Mouse (Mus musculus) limb, embryonic 15.5 days (tissue): ENCODE results near the gene Dach1. TPM values are rescaled to one million over a fixed set of nuclear protein-coding genes. Genes with fewer than 3 reads are reported as not detected.

Experiments used
- ATAC-seq: fragments of 200-750 bp; cut with Nextera tagmentation; 2 replicates; pipeline ENCODE4 v1.8.0; 2017; ENCODE audit warnings: low read depth, moderate TSS enrichment; ENCODE audit not compliant: insufficient number of reproducible peaks, low FRiP score, low TSS enrichment
- H3K27ac ChIP-seq: fragments of 300-500 bp; sonication (generic); 2 replicates; pipeline ENCODE4 v1.5.1; 2015; ENCODE audit warnings: moderate library complexity, mild to moderate bottlenecking, inconsistent platforms
- H3K27me3 ChIP-seq: fragments of 300-500 bp; sonication (generic); 2 replicates; pipeline ENCODE4 v1.6.1; 2015; ENCODE audit warnings: inconsistent platforms
- H3K36me3 ChIP-seq: fragments of 300-500 bp; sonication (generic); 2 replicates; pipeline ENCODE4 v1.6.1; 2015; ENCODE audit warnings: inconsistent platforms
- H3K4me1 ChIP-seq: fragments of 300-500 bp; sonication (generic); 2 replicates; pipeline ENCODE4 v1.6.1; 2015; ENCODE audit warnings: inconsistent platforms
- H3K4me2 ChIP-seq: fragments of 300-500 bp; sonication (generic); 2 replicates; pipeline ENCODE4 v1.6.1; 2015; ENCODE audit warnings: mild to moderate bottlenecking, inconsistent platforms
- H3K4me3 ChIP-seq: fragments of 300-500 bp; sonication (generic); 2 replicates; pipeline ENCODE4 v1.5.1; 2015; ENCODE audit warnings: mild to moderate bottlenecking, inconsistent platforms
- H3K9ac ChIP-seq: fragments of 300-500 bp; sonication (generic); 2 replicates; pipeline ENCODE4 v1.6.1; 2015; ENCODE audit warnings: inconsistent platforms
- H3K9me3 ChIP-seq: fragments of 300-500 bp; sonication (generic); 2 replicates; pipeline ENCODE4 v1.6.1; 2016; ENCODE audit warnings: inconsistent platforms
- WGBS: fragments of 180-500 bp; shearing (Covaris S2); methylation state at CpG from one replicate; pipeline ENCODE4 v1.1.7; 2015; 5-methylcytosine and 5-hydroxymethylcytosine counted together
- polyA plus RNA-seq: library from polyadenylated mRNA; unstranded; fragments of >200 nt; fragmentation: Nextera tagmentation; extraction: Ambion mirVana; gene quantifications from 2 replicates; pipeline ENCODE4 v1.2.1, GENCODE M21; 2015

Dach1 gene
- polyA plus RNA-seq, 1 experiment from 2014 or later: 4.5 TPM

GRCm38 (mm10) chr14:98002021-98002680 is 167.4 kb downstream of the Dach1 start:
- 53% methylated on average over 1 of the region's 1 CpGs for WGBS
- Histone ChIP-seq H3K4me3 (no peak overlapping the region), H3K27me3 (no peaks in the 10 kb centered on the region), H3K36me3 (no peaks in the 10 kb centered on the region), H3K9me3 (no peaks in the 10 kb centered on the region), H3K4me2 (no peak overlapping the region), H3K9ac (no peak overlapping the region), H3K27ac (no peak overlapping the region), H3K4me1 (no peaks in the 10 kb centered on the region)
- ATAC-seq: no peak

GRCm38 (mm10) chr14:97998584-97998983 is 171.0 kb downstream of the Dach1 start:
- no peak overlapping the region for H3K4me2 ChIP-seq

GRCm38 (mm10) chr14:97983251-97983650 is 186.3 kb downstream of the Dach1 start:
- Histone ChIP-seq H3K4me3 (no peak overlapping the region), H3K9ac (no peak overlapping the region), H3K4me2 (no peak overlapping the region), H3K36me3 (no peaks in the 10 kb centered on the region), H3K4me1 (no peaks in the 10 kb centered on the region), H3K27ac (no peak overlapping the region), H3K9me3 (no peaks in the 10 kb centered on the region), H3K27me3 (no peaks in the 10 kb centered on the region)
- no peak for ATAC-seq
- 70% methylated on average over 3 of the region's 3 CpGs for WGBS

More at GRCm38 (mm10) chr14:97998584-97998983, 171.0 kb downstream of the Dach1 start:
- H3K4me1 ChIP-seq: no peaks in the 10 kb centered on the region
- ATAC-seq: no peak
- no peak overlapping the region for H3K9ac ChIP-seq
- H3K4me3 ChIP-seq: no peak overlapping the region
- H3K27ac ChIP-seq: no peak overlapping the region
- H3K36me3 ChIP-seq: no peaks in the 10 kb centered on the region
- H3K27me3 ChIP-seq: no peaks in the 10 kb centered on the region
- H3K9me3 ChIP-seq: no peaks in the 10 kb centered on the region

GRCm38 (mm10) chr14:97982676-97983075 is 186.9 kb downstream of the Dach1 start:
- no peaks in the 10 kb centered on the region for H3K9me3 ChIP-seq
- H3K27ac ChIP-seq: no peak overlapping the region
- no peaks in the 10 kb centered on the region for H3K4me1 ChIP-seq
- no peak for ATAC-seq
- no peaks in the 10 kb centered on the region for H3K36me3 ChIP-seq
- no peak overlapping the region for H3K4me2 ChIP-seq
- WGBS: 36% methylated on average over 6 of the region's 6 CpGs
- no peak overlapping the region for H3K4me3 ChIP-seq
- H3K9ac ChIP-seq: no peak overlapping the region
- no peaks in the 10 kb centered on the region for H3K27me3 ChIP-seq

GRCm38 (mm10) chr14:97980879-97981278 is 188.7 kb downstream of the Dach1 start:
- Histone ChIP-seq H3K4me1 (no peaks in the 10 kb centered on the region), H3K27me3 (no peaks in the 10 kb centered on the region), H3K4me2 (no peak overlapping the region), H3K36me3 (no peaks in the 10 kb centered on the region), H3K4me3 (no peak overlapping the region), H3K9ac (no peak overlapping the region), H3K9me3 (no peaks in the 10 kb centered on the region), H3K27ac (no peak overlapping the region)
- no peak for ATAC-seq
- 23% methylated on average over 4 of the region's 4 CpGs for WGBS

GRCm38 (mm10) chr14:97976091-97976490 is 193.5 kb downstream of the Dach1 start:
- no peaks in the 10 kb centered on the region for H3K4me1 ChIP-seq
- 11% methylated on average over 1 of the region's 1 CpGs for WGBS
- no peak overlapping the region for H3K9ac ChIP-seq
- no peaks in the 10 kb centered on the region for H3K9me3 ChIP-seq
- H3K27ac ChIP-seq: no peak overlapping the region
- H3K4me3 ChIP-seq: no peak overlapping the region
- H3K27me3 ChIP-seq: no peaks in the 10 kb centered on the region
- no peaks in the 10 kb centered on the region for H3K36me3 ChIP-seq
- no peak for ATAC-seq
- H3K4me2 ChIP-seq: no peak overlapping the region

GRCm38 (mm10) chr14:97975447-97975846 is 194.1 kb downstream of the Dach1 start:
- H3K9ac ChIP-seq: no peak overlapping the region
- ATAC-seq: no peak
- no peaks in the 10 kb centered on the region for H3K36me3 ChIP-seq
- no peak overlapping the region for H3K4me3 ChIP-seq
- no peak overlapping the region for H3K4me2 ChIP-seq
- no peaks in the 10 kb centered on the region for H3K9me3 ChIP-seq
- no peak overlapping the region for H3K27ac ChIP-seq
- WGBS: 50% methylated on average over 7 of the region's 7 CpGs
- no peaks in the 10 kb centered on the region for H3K27me3 ChIP-seq
- no peaks in the 10 kb centered on the region for H3K4me1 ChIP-seq

- WGBS: 40% methylated on average over 2 of the region's 2 CpGs
- no peak for ATAC-seq
- Histone ChIP-seq H3K9me3 (no peaks in the 10 kb centered on the region), H3K4me1 (no peaks in the 10 kb centered on the region), H3K4me2 (no peak overlapping the region), H3K4me3 (no peak overlapping the region), H3K27ac (no peak overlapping the region), H3K9ac (no peak overlapping the region), H3K36me3 (no peaks in the 10 kb centered on the region), H3K27me3 (no peaks in the 10 kb centered on the region)
These were observed 205.0 kb downstream of the Dach1 start for GRCm38 (mm10) chr14:97964543-97965069.

GRCm38 (mm10) chr14:97963624-97964023 is 205.9 kb downstream of the Dach1 start:
- no peaks in the 10 kb centered on the region for H3K9me3 ChIP-seq
- H3K27ac ChIP-seq: no peak overlapping the region
- no peaks in the 10 kb centered on the region for H3K27me3 ChIP-seq
- no peaks in the 10 kb centered on the region for H3K4me1 ChIP-seq
- no peak overlapping the region for H3K4me3 ChIP-seq
- ATAC-seq: no peak
- no peaks in the 10 kb centered on the region for H3K36me3 ChIP-seq
- H3K9ac ChIP-seq: no peak overlapping the region
- H3K4me2 ChIP-seq: no peak overlapping the region
- 79% methylated on average over 6 of the region's 6 CpGs for WGBS

GRCm38 (mm10) chr14:97956356-97956755 is 213.2 kb downstream of the Dach1 start:
- no peaks in the 10 kb centered on the region for H3K27me3 ChIP-seq
- H3K4me1 ChIP-seq: no peaks in the 10 kb centered on the region
- no peaks in the 10 kb centered on the region for H3K36me3 ChIP-seq
- H3K9me3 ChIP-seq: no peaks in the 10 kb centered on the region
- WGBS: 64% methylated on average over 1 of the region's 1 CpGs
- H3K9ac ChIP-seq: no peak overlapping the region
- no peak overlapping the region for H3K4me3 ChIP-seq
- ATAC-seq: no peak
- H3K27ac ChIP-seq: no peak overlapping the region
- H3K4me2 ChIP-seq: no peak overlapping the region

GRCm38 (mm10) chr14:97945471-97945870 is 224.1 kb downstream of the Dach1 start:
- H3K4me1 ChIP-seq: no peaks in the 10 kb centered on the region
- no peak overlapping the region for H3K27ac ChIP-seq
- no peak for ATAC-seq
- no peaks in the 10 kb centered on the region for H3K9me3 ChIP-seq
- WGBS: 39% methylated on average over 2 of the region's 2 CpGs
- H3K4me3 ChIP-seq: no peak overlapping the region
- H3K36me3 ChIP-seq: no peaks in the 10 kb centered on the region
- H3K9ac ChIP-seq: no peak overlapping the region
- H3K4me2 ChIP-seq: no peak overlapping the region
- H3K27me3 ChIP-seq: no peaks in the 10 kb centered on the region

GRCm38 (mm10) chr14:97944643-97945268 is 224.8 kb downstream of the Dach1 start:
- no peak overlapping the region for H3K4me2 ChIP-seq
- ATAC-seq: no peak
- H3K9ac ChIP-seq: no peak overlapping the region
- no peaks in the 10 kb centered on the region for H3K27me3 ChIP-seq
- no peak overlapping the region for H3K4me3 ChIP-seq
- H3K4me1 ChIP-seq: no peaks in the 10 kb centered on the region
- no peaks in the 10 kb centered on the region for H3K9me3 ChIP-seq
- no peak overlapping the region for H3K27ac ChIP-seq
- 50% methylated on average over 9 of the region's 9 CpGs for WGBS
- H3K36me3 ChIP-seq: no peaks in the 10 kb centered on the region
